Mouse (Mus musculus) 3134 (cell line): ENCODE measurements around the gene Pcsk6.

ENCODE experiments used
- DNase-seq: peaks from one replicate; pipeline ENCODE4 v3.0.0-alpha.2; 2011; ENCODE audit warnings: low spot score; ENCODE audit not compliant: insufficient read length; ENCODE audit errors: extremely low read depth

Gene Pcsk6

GRCm38 (mm10) chr7:65880666-65881289, 19.2 kb downstream of the Pcsk6 start:
- DNase-seq, result no peak

- no peak for DNase-seq
Observed at GRCm38 (mm10) chr7:65881290-65881688, 19.8 kb downstream of the Pcsk6 start.

GRCm38 (mm10) chr7:65884928-65885327, 23.4 kb downstream of the Pcsk6 start:
- no peak for DNase-seq

- DNase-seq, result no peak
Observed at GRCm38 (mm10) chr7:65885819-65886218, 24.3 kb downstream of the Pcsk6 start.

GRCm38 (mm10) chr7:65891831-65892230, 30.3 kb downstream of the Pcsk6 start:
- DNase-seq, result no peak

- no peak for DNase-seq
Observed at GRCm38 (mm10) chr7:65892264-65892828, 30.8 kb downstream of the Pcsk6 start.

GRCm38 (mm10) chr7:65893546-65893945, 32.0 kb downstream of the Pcsk6 start:
- DNase-seq, result no peak

GRCm38 (mm10) chr7:65895262-65895661, 33.7 kb downstream of the Pcsk6 start:
- no peak for DNase-seq

GRCm38 (mm10) chr7:65901231-65901630, 39.7 kb downstream of the Pcsk6 start:
- no peak for DNase-seq

- DNase-seq, result no peak
Observed at GRCm38 (mm10) chr7:65902471-65903180, 41.1 kb downstream of the Pcsk6 start.

- no peak for DNase-seq
Observed at GRCm38 (mm10) chr7:65903456-65903855, 41.9 kb downstream of the Pcsk6 start.

- no peak for DNase-seq
Observed at GRCm38 (mm10) chr7:65906528-65907272, 45.2 kb downstream of the Pcsk6 start.

GRCm38 (mm10) chr7:65909343-65910127, 48.0 kb downstream of the Pcsk6 start:
- no peak for DNase-seq

GRCm38 (mm10) chr7:65913088-65913610, 51.6 kb downstream of the Pcsk6 start:
- no peak for DNase-seq

GRCm38 (mm10) chr7:65914761-65915301, 53.3 kb downstream of the Pcsk6 start:
- no peak for DNase-seq

GRCm38 (mm10) chr7:65915821-65916220, 54.3 kb downstream of the Pcsk6 start:
- DNase-seq, result no peak

GRCm38 (mm10) chr7:65916566-65916965, 55.0 kb downstream of the Pcsk6 start:
- no peak for DNase-seq

GRCm38 (mm10) chr7:65918431-65918830, 56.9 kb downstream of the Pcsk6 start:
- no peak for DNase-seq

- no peak for DNase-seq
Observed at GRCm38 (mm10) chr7:65929398-65929797, 67.9 kb downstream of the Pcsk6 start.

- no peak for DNase-seq
Observed at GRCm38 (mm10) chr7:65930478-65930877, 68.9 kb downstream of the Pcsk6 start.
